Mouse (Mus musculus) bone marrow macrophage, adult 2 months (primary cell): ENCODE measurements at regions not wholly inside any gene's neighbourhood (a gene's known extent, or its start where the extent isn't known, plus 50 kb on each side); places are given as distances from the start of the nearest gene placed in this dataset.

ENCODE experiments used
- CTCF ChIP-seq: IDR thresholded peaks from 2 replicates; pipeline ENCODE4 v1.5.1; 2012; ENCODE audit warnings: low read depth, mild to moderate bottlenecking, low read length, moderate library complexity
- POLR2A ChIP-seq: IDR thresholded peaks from 2 replicates; pipeline ENCODE4 v1.6.1; 2012; ENCODE audit warnings: mild to moderate bottlenecking, low read depth, low read length, borderline replicate concordance

- TF ChIP-seq CTCF (peak; percentile 31; the same call in 1 of the 2 replicates), POLR2A (no peak)
Measured at GRCm38 (mm10) chr1:181280826-181281225, 69.0 kb upstream of the Wdr26 start.
